Mouse (Mus musculus): ENCODE data around the gene Gtf2i.

DNA sequence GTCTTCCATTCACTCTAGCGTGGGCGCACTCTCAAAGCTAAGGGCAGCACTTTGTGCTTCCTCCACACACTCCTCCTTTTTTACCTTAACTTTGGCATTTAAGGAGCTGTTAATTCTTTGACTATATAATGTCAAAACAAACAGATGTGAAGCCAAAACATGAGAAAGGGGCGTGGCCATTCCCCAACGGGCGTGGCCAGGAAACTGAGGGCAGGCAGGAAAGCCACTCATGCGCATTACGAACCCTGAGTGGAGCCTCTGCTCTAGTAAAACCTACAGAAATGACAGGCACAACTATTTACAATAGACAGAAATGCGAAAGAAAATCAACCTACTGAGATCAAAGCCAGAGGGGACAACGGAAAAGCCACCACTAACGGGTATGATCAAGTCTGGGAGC is 39.0 kb downstream of the Gtf2i start:
- TF ChIP-seq CTCF (IDR thresholded peaks at IDR 0.05; ENCODE audit: extremely low read depth, insufficient read depth, insufficient read length, insufficient replicate concordance) (no peak), POLR2A (IDR thresholded peaks at IDR 0.05; ENCODE audit: low read depth, low read length) (no peak)
